Mouse (Mus musculus): ENCODE measurements at regions not wholly inside any gene's neighbourhood (a gene's known extent, or its start where the extent isn't known, plus 50 kb on each side); places are given as distances from the start of the nearest gene placed in this dataset.
"Not testable (repeated sequence)": the region's sequence is repeated elsewhere in the genome, so short reads cannot be mapped to it uniquely, and the experiment has no call there.

DNA sequence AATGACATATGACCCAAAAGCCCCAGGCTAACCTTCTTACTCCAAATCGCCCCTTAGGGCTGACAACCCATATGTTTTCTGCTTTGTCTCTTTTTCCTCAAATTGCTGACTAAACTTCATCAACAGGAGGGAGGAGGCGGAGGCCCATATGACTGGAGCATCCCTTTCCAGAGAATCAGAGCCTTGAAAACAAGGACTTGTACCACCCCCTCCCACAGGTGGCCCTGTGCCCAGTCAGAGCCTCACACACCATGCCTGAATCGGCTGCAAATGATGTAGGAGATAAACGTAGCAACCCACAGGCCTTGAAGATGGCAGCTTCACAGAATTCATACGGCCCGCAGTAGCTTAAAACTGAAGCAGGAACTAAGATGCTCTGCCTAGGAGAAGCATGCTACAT, 101.7 kb upstream of the Ipo5 start:
- 84% methylated on average over 6 of the region's 6 CpGs for WGBS
- H3K36me3 ChIP-seq, result no peaks in the 10 kb centered on the region
- H3K9me3 ChIP-seq, result no peaks in the 10 kb centered on the region

DNA sequence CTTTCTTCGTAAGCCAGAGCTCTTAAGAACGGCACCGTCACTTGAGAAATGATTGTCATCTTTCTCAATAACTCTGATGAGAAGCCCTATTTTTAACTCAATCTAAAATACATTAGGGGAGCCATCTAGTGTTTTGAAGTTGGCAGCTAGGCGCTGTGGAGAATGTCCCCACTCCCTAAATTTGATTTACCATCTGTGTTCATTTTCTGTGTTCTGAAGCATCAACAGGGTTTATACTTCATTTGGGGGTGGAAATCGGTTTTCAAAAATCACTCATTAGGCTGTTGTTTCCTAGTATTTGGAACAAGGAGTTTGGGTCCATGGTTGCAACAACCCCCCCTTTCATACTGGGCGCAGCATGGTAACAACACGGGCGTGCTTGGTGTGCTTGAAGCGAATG, 97.1 kb upstream of the Ipo5 start:
- 85% methylated on average over 9 of the region's 9 CpGs for WGBS
- H3K36me3 ChIP-seq, result no peaks in the 10 kb centered on the region
- no peak overlapping the region for H3K9ac ChIP-seq
- H3K9me3 ChIP-seq, result no peaks in the 10 kb centered on the region
- no peak for ATAC-seq (ENCODE audit: low FRiP score, low read depth)
- H3K4me3 ChIP-seq, result no peak overlapping the region
- no peak overlapping the region for H3K4me2 ChIP-seq
- H3K27ac ChIP-seq (replicated peaks), result no peak overlapping the region
- H3K4me1 ChIP-seq (replicated peaks), result no peaks in the 10 kb centered on the region
- no peaks in the 10 kb centered on the region for H3K27me3 ChIP-seq

More for the DNA sequence above, 101.7 kb upstream of the Ipo5 start:
- H3K4me3 ChIP-seq, result no peak overlapping the region
- no peak for ATAC-seq (ENCODE audit: low FRiP score, low read depth)
- no peak overlapping the region for H3K4me2 ChIP-seq
- H3K27me3 ChIP-seq, result no peaks in the 10 kb centered on the region
- 0 out of 2 replicates have a peak, but pooled peaks cover 4% of the 10 kb centered on the region for H3K4me1 ChIP-seq (replicated peaks)
- no peak overlapping the region for H3K9ac ChIP-seq
- no peak overlapping the region for H3K27ac ChIP-seq (replicated peaks)

DNA sequence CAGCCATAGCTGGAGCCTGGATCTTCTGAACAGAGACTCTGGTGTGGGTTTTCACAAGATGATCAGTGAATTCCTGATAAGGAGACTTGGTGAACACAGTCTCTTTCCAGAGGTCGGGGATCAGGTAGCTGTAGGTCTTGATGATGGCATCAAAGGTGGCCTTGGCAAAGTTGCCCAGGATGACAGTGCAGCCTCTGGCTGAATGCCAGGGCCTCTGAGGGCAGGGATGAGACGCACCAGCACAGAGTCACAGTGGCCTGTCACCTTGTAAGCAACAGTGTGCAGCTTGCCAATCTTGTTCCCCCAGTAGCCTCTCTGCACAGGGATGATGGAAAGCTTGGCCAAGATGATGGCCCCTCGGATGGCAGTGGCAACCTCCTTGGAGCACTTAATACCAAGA, 95.9 kb upstream of the Ipo5 start:
- not testable (repeated sequence) for H3K27me3 ChIP-seq; ATAC-seq (ENCODE audit: low FRiP score, low read depth); H3K4me1 ChIP-seq (replicated peaks); H3K9me3 ChIP-seq; H3K9ac ChIP-seq; H3K36me3 ChIP-seq; H3K4me3 ChIP-seq; H3K27ac ChIP-seq (replicated peaks); H3K4me2 ChIP-seq
- 85% methylated on average over 3 of the region's 3 CpGs for WGBS

DNA sequence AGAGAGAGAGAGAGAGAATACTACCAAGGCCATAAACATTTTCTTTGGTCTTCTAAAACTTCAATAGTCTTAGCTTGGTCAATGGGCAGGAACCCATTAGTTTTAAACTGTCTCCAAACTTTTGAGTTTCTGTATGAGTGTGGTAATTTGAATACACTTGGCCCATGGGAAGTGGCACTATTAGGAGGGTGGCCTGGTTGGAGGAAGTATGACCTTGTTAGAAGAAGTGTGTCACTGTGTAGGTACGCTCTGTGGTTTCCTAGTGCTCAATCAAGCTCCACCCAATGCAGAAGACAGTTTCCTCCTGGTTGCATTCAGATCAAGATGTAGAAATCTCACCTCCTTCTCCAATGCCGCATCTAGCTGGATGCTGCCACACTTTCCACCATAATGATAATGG, 94.5 kb upstream of the Ipo5 start:
- H3K4me2 ChIP-seq, result no peak overlapping the region
- H3K36me3 ChIP-seq, result no peaks in the 10 kb centered on the region
- WGBS, result 94% methylated on average over 2 of the region's 2 CpGs
- no peak overlapping the region for H3K9ac ChIP-seq
- H3K4me3 ChIP-seq, result no peak overlapping the region
- ATAC-seq (ENCODE audit: low FRiP score, low read depth), result no peak
- H3K9me3 ChIP-seq, result no peaks in the 10 kb centered on the region
- no peak overlapping the region for H3K27ac ChIP-seq (replicated peaks)
- no peaks in the 10 kb centered on the region for H3K4me1 ChIP-seq (replicated peaks)
- H3K27me3 ChIP-seq, result no peaks in the 10 kb centered on the region

DNA sequence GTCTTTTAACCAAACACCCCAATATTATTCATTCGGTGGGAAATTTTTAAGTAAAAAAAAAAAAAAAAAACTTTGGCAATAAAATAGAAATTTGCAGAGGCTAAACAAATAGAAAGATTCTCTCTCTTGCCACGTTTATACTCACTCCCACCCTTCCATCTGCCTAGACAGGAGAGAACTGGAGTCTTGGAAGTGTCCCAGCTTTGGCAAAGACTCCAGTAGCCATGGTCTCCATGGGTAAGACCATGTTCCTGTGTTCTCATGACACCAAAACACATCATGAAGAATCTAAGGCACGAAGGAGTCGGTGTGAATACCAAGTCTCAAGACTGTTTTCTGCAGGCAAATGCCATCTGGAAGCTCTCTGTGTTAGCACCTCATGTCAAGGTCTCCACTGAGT, 84.8 kb upstream of the Ipo5 start:
- Histone ChIP-seq H3K36me3 (no peaks in the 10 kb centered on the region), H3K27ac (replicated peaks) (no peak overlapping the region), H3K9ac (no peak overlapping the region), H3K4me1 (replicated peaks) (peaks cover under 1% of the 10 kb centered on the region; the same call in 1 of the 2 replicates), H3K4me2 (no peak overlapping the region), H3K27me3 (no peaks in the 10 kb centered on the region), H3K4me3 (no peak overlapping the region), H3K9me3 (no peaks in the 10 kb centered on the region)
- WGBS, result 87% methylated on average over 4 of the region's 4 CpGs
- ATAC-seq (ENCODE audit: low FRiP score, low read depth), result no peak

DNA sequence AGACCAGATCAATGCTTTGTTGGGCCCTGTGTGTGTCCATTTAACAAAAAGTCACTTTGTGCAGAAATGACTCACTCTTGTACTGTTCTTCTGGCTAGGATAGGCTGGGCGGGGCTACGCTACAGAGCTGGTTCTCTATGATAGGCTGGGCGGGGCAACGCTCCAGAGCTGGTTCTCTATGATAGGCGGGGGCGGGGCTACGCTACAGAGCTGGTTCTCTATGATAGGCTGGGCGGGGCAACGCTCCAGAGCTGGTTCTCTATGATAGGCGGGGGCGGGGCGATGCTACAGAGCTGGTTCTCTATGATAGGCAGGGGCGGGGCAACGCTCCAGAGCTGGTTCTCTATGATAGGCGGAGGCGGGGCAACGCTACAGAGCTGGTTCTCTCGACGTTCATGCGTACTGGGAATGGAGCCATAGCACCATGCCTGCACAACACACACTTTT, 80.6 kb upstream of the Ipo5 start:
- not testable (repeated sequence) for H3K4me3 ChIP-seq; H3K36me3 ChIP-seq; H3K27me3 ChIP-seq; H3K9me3 ChIP-seq; H3K27ac ChIP-seq (replicated peaks); H3K9ac ChIP-seq
- 33% methylated on average over 20 of the region's 20 CpGs for WGBS
- peak; percentile 33 for ATAC-seq (ENCODE audit: low FRiP score, low read depth)
- Histone ChIP-seq H3K4me2 (0 out of 2 replicates have a peak overlapping the region, but pooled peaks have one; percentile 9), H3K4me1 (replicated peaks) (peaks cover 16% of the 10 kb centered on the region)

DNA sequence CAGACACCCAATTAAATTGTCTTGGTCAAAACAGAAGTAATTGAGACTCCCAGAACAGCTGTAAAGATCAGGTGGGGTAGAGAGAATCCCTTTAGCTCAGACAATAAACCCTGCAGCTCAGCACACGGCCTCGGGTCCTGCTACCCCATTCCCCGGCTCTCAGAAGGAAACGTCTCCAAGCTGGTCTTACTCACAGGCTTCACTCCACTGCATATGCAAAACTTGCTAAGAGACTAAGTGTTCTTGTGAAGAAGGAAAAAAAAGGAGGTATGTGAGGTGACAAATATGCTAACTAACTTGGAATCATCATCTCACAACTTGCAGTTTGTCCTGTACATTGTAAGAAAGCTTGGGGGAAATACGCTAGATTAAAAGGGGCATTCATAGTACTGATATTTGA, 79.6 kb upstream of the Ipo5 start:
- no peaks in the 10 kb centered on the region for H3K36me3 ChIP-seq
- WGBS, result 57% methylated on average over 5 of the region's 5 CpGs

DNA sequence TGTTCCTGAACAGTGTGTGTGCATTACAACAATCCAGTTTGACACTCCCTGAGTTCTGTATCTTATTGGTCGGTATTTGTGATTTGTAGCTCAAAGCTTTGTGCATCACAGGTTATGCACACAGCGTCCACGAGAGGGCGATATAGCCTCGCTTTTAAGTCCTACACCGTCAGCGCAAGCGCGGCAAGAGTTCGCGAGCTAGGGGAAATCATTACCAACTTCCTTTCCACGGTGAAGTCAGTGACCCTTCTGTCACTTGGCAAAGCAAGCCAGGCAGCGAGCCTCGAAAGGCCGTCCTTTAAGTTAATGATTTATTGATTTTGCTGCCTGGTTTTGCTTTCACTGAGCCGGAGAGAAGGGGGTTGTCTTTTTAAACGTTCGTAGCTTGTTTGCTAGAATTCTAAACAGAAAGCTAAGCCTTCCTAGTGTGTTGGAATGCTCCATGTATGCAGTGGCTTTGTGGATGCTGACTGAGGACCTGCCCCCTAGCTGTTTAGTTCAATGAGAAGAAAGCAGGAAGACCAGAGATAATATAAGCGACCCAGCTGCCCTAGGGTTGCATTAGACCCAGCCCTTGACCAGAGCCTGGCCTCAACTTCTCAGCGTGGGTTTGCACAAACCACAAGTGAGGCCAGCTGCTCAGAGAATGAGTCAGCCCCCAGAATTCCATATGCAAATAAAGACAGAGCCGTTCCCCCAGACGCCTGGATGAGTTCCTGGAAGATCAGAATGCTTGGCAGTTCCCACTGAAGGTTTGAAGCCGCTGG, 79.0 kb upstream of the Ipo5 start:
- peaks cover 16% of the 10 kb centered on the region for H3K4me1 ChIP-seq (replicated peaks)

More for the DNA sequence above, 79.6 kb upstream of the Ipo5 start:
- Histone ChIP-seq H3K4me3 (no peak overlapping the region), H3K4me1 (replicated peaks) (peaks cover 16% of the 10 kb centered on the region), H3K27ac (replicated peaks) (no peak overlapping the region), H3K4me2 (peak overlapping the region; percentile 60; the same call in 1 of the 2 replicates), H3K9me3 (no peaks in the 10 kb centered on the region), H3K9ac (no peak overlapping the region), H3K27me3 (no peaks in the 10 kb centered on the region)
- no peak for ATAC-seq (ENCODE audit: low FRiP score, low read depth)

DNA sequence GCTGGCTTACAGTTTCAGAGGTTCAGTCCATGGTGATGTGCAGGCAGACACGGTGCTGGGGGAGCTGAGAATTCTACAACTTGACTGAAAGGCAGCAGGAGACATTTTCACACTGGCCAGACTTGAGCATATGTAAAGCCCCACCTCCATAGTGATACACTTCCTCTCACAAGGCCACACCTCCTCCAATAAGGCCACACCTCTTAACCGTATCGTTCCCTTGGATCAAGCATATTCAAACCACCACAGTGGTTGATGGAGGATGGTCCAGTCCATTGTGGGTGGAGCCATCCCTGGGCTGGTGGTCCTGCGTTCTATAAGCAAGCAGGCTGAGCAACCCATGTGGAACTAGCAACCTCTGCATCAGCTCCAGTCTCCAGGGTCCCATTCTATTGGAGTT, 76.2 kb upstream of the Ipo5 start:
- H3K4me2 ChIP-seq, result no peak overlapping the region
- no peak overlapping the region for H3K4me3 ChIP-seq
- no peaks in the 10 kb centered on the region for H3K36me3 ChIP-seq
- no peaks in the 10 kb centered on the region for H3K27me3 ChIP-seq
- no peaks in the 10 kb centered on the region for H3K9me3 ChIP-seq
- peaks cover 16% of the 10 kb centered on the region for H3K4me1 ChIP-seq (replicated peaks)
- 84% methylated on average over 4 of the region's 4 CpGs for WGBS
- H3K9ac ChIP-seq, result no peak overlapping the region
- ATAC-seq (ENCODE audit: low FRiP score, low read depth), result no peak
- no peak overlapping the region for H3K27ac ChIP-seq (replicated peaks)

More for the DNA sequence above, 79.0 kb upstream of the Ipo5 start:
- Histone ChIP-seq H3K9ac (peak overlapping the region; percentile 1; the same call in 1 of the 2 replicates), H3K27ac (replicated peaks) (peak overlapping the region; percentile 67), H3K4me2 (peak overlapping the region; percentile 60), H3K9me3 (no peaks in the 10 kb centered on the region), H3K4me3 (peak overlapping the region; percentile 34), H3K27me3 (no peaks in the 10 kb centered on the region), H3K36me3 (no peaks in the 10 kb centered on the region)
- WGBS, result 6% methylated on average over 23 of the region's 23 CpGs
- peak; percentile 81 for ATAC-seq (ENCODE audit: low FRiP score, low read depth)

DNA sequence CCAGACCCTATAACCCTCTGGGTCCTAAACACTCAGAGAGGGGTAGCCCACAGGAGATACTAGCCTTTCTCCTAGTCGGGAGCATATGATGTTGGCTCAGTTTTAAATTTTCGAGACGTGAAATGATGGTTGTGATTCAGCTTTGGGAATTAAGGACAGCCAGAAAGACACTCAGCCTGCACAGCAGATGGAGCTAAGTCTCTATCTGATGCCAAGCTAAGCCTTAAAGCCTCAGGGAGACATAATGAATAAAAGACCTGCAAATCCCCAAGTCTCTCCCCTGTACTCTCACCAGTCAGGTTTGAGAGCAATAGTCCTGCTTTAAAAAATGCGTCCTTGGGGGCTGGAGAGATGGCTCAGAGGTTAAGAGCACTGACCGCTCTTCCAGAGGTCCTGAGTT, 75.3 kb upstream of the Ipo5 start:
- WGBS, result 63% methylated on average over 5 of the region's 5 CpGs
- no peaks in the 10 kb centered on the region for H3K36me3 ChIP-seq
- ATAC-seq (ENCODE audit: low FRiP score, low read depth), result no peak

DNA sequence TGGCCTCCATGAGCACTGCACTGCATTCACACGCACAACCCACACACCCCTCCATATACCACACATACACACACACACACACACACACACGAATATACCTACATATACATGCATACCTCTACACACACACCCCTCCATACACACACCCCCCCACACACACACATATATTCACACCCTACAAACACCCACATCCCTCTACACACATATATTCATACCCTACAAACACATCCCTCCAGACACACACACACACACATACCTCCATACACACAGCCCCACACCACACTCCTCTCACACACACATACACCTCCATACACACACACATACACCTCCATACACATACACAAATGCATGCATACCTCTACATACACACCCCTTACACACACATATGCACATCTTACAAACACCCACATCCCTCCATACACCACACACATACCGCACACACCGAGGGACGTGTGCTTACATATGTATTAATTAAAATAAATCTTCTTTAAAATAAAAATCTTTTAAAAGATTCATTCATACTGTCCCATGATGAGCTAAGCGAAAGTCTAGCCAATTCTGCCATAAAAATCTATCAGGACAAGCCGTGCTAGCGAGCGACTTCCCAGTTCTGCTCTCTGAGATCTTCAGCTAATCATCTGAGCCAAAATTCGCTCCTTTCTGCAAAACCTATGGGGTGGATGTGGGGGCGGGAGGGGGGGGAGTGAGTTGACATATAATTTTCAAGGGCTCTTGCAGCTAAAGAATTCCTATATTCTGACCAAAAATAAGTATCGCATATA, 74.3 kb upstream of the Ipo5 start:
- H3K9ac ChIP-seq, result no peak overlapping the region
- 0 out of 2 replicates have a peak, but pooled peaks have one; percentile 19 for ATAC-seq (ENCODE audit: low FRiP score, low read depth)
- no peaks in the 10 kb centered on the region for H3K9me3 ChIP-seq
- H3K4me3 ChIP-seq, result no peak overlapping the region
- no peaks in the 10 kb centered on the region for H3K27me3 ChIP-seq
- 93% methylated on average over 12 of the region's 12 CpGs for WGBS
- H3K27ac ChIP-seq (replicated peaks), result no peak overlapping the region
- no peaks in the 10 kb centered on the region for H3K36me3 ChIP-seq
- H3K4me2 ChIP-seq, result no peak overlapping the region
- peaks cover 15% of the 10 kb centered on the region for H3K4me1 ChIP-seq (replicated peaks)

More for the DNA sequence above, 75.3 kb upstream of the Ipo5 start:
- Histone ChIP-seq H3K4me1 (replicated peaks) (peaks cover 21% of the 10 kb centered on the region), H3K27me3 (no peaks in the 10 kb centered on the region), H3K4me3 (no peak overlapping the region), H3K27ac (replicated peaks) (no peak overlapping the region), H3K9me3 (no peaks in the 10 kb centered on the region), H3K9ac (no peak overlapping the region), H3K4me2 (no peak overlapping the region)

DNA sequence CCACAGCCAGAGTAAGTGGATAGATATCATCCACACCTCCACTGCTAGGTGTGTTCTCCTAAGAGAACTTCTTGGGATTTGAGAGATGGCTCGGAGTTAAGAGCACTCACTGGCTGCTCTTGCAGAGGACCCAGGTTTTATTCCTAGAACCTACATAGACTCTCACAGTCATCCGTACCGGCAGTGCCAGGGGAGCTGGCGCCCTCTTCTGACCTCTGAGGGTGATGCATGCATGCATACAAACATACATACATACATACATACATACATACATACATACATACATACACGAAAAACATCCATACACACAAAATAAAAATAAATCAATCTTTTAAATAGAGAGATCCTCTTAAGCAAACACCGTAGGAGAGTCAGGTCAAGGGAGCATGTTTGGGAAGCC, 70.1 kb upstream of the Ipo5 start:
- Histone ChIP-seq H3K27me3 (no peaks in the 10 kb centered on the region), H3K4me2 (no peak overlapping the region), H3K4me3 (no peak overlapping the region), H3K4me1 (replicated peaks) (peaks cover 5% of the 10 kb centered on the region; the same call in 1 of the 2 replicates), H3K36me3 (no peaks in the 10 kb centered on the region), H3K9me3 (no peaks in the 10 kb centered on the region), H3K9ac (no peak overlapping the region), H3K27ac (replicated peaks) (no peak overlapping the region)
- ATAC-seq (ENCODE audit: low FRiP score, low read depth), result no peak
- 86% methylated on average over 6 of the region's 6 CpGs for whole genome bisulfite sequencing
